Mouse (Mus musculus): ENCODE measurements around the gene Pcmt1. TPM values are rescaled to one million over a fixed set of nuclear protein-coding genes. Genes with fewer than 3 reads are reported as not detected.

Gene Pcmt1
- 94.2 and 106 TPM in 2 replicates for polyA plus RNA-seq (2015; fragmentation: Nextera tagmentation; extraction: Ambion mirVana)

DNA sequence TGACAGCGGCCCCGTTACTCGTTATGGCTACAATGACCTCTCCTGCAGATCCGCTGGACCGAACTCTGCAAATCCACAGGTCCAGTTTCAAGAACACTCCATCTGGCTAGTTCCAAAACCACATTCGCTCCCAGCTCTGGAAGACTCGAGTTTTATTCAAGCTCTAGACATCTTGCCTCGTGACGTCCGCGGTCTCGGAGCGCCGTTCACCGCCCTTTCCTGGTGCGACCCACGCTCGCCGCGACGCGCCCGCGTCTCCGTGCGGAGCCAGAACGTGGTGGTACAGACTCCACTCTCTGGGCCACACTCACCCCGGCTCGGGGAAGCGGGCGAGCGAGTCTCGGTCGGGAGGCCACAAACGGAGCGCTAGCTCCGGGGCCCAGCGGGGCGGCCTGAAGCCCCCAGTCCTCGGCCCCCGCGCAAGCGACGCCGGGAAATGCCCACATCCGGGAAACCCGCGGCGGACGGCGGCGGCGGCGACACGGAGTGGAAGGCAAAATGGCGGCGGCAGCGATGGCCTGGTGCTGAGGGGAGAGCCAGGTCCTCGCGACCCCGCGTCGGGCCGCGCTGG, at the start of gene Pcmt1, which contains the start of gene Lats1:
Gene Pcmt1, minus strand, starts transcription at position 406 of the 571 bp plus-strand sequence.
Gene Lats1, plus strand, starts transcription at position 484 of the 571 bp plus-strand sequence.
- Histone ChIP-seq H3K27ac (peak within 1 kb of the TSS; percentile 99), H3K9ac (ENCODE audit: low read depth, low read length) (peak within 1 kb of the TSS; percentile 99), H3K4me1 (replicated peaks; ENCODE audit: insufficient read depth, low read length) (peaks cover 11% of the 10 kb centered on the region), H3K36me3 (ENCODE audit: insufficient read depth, low read length) (0 out of 2 replicates have a peak, but pooled peaks cover 13% of the 10 kb centered on the region), H3K4me2 (ENCODE audit: low read length) (peak within 1 kb of the TSS; percentile 61), H3K27me3 (ENCODE audit: insufficient read depth, low read length) (no peaks in the 10 kb centered on the region), H3K4me3 (replicated peaks; ENCODE audit: low read depth, low read length) (peak within 1 kb of the TSS; percentile 94), H3K9me3 (replicated peaks; ENCODE audit: low read length) (no peaks in the 10 kb centered on the region)
- no peak for TF ChIP-seq CTCF (IDR thresholded peaks at IDR 0.05; ENCODE audit: low read depth)
- peak; percentile 90 for DNase-seq (ENCODE audit: low spot score)
- under 1% methylated on average over 65 of the region's 65 CpGs for WGBS
- peak; percentile 84 for ATAC-seq (replicated peaks; ENCODE audit: low FRiP score, low read depth)

DNA sequence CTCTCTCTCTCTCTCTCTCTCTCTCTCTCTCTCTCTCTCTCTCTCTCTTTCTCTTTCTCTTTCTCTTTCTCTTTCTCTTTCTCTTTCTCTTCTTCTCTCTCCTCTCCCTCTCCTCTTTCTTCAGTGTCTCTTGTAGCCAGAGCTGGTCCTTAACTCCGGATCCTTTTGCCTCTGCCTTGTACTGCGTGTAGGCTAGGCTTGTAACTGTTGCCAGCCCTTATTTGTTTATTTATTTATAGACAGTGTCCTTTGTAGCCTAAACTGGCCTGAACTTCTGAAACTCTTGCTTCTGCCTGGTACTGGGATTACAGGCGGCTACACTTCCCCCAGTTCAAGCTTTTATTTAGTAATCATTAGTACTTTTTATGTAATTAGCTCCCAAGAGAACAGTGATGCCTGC, 46.1 kb upstream of the Pcmt1 start:
- DNase-seq (ENCODE audit: low spot score) (peak; percentile 21), ATAC-seq (replicated peaks; ENCODE audit: low FRiP score, low read depth) (no peak)
- no peaks in the 10 kb centered on the region for H3K36me3 ChIP-seq (ENCODE audit: insufficient read depth, low read length)
- peak overlapping the region; percentile 75 for H3K4me3 ChIP-seq (replicated peaks; ENCODE audit: low read depth, low read length)
- peak overlapping the region; percentile 55 for H3K4me2 ChIP-seq (ENCODE audit: low read length)
- H3K27me3 ChIP-seq (ENCODE audit: insufficient read depth, low read length): no peaks in the 10 kb centered on the region
- no peak overlapping the region for H3K27ac ChIP-seq
- H3K4me1 ChIP-seq (replicated peaks; ENCODE audit: insufficient read depth, low read length): peaks cover 3% of the 10 kb centered on the region; the same call in 1 of the 2 replicates
- 16% methylated on average over 3 of the region's 3 CpGs for WGBS
- no peak for TF ChIP-seq CTCF (IDR thresholded peaks at IDR 0.05; ENCODE audit: low read depth)
- H3K9ac ChIP-seq (ENCODE audit: low read depth, low read length): peak overlapping the region; percentile 42; the same call in 1 of the 2 replicates
- H3K9me3 ChIP-seq (replicated peaks; ENCODE audit: low read length): no peaks in the 10 kb centered on the region

DNA sequence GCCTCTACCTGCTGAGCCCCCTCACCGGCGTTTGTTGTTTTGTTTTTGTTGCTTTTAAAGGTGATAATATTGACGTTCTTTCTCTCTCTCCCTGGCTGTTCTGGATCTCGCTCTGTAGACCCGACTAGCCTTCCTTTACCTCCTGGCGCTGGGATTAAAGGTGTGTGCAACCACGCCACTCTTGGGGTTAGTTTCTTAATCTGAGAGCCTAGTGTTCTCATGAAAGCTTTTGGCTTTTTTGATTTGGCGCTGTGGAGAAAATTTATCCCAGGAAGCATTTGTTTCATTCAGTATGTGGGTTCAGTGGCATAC, 45.5 kb upstream of the Pcmt1 start:
- TF ChIP-seq CTCF (IDR thresholded peaks at IDR 0.05; ENCODE audit: low read depth): no peak
- Histone ChIP-seq H3K4me2 (ENCODE audit: low read length) (peak overlapping the region; percentile 55), H3K9me3 (replicated peaks; ENCODE audit: low read length) (no peaks in the 10 kb centered on the region), H3K27ac (peak overlapping the region; percentile 68; the same call in 1 of the 2 replicates), H3K9ac (ENCODE audit: low read depth, low read length) (peak overlapping the region; percentile 70), H3K27me3 (ENCODE audit: insufficient read depth, low read length) (no peaks in the 10 kb centered on the region), H3K4me3 (replicated peaks; ENCODE audit: low read depth, low read length) (peak overlapping the region; percentile 75), H3K36me3 (ENCODE audit: insufficient read depth, low read length) (no peaks in the 10 kb centered on the region), H3K4me1 (replicated peaks; ENCODE audit: insufficient read depth, low read length) (peaks cover 3% of the 10 kb centered on the region; the same call in 1 of the 2 replicates)
- DNase-seq (ENCODE audit: low spot score) (no peak), ATAC-seq (replicated peaks; ENCODE audit: low FRiP score, low read depth) (no peak)
- 0% methylated on average over 8 of the region's 8 CpGs for WGBS

DNA sequence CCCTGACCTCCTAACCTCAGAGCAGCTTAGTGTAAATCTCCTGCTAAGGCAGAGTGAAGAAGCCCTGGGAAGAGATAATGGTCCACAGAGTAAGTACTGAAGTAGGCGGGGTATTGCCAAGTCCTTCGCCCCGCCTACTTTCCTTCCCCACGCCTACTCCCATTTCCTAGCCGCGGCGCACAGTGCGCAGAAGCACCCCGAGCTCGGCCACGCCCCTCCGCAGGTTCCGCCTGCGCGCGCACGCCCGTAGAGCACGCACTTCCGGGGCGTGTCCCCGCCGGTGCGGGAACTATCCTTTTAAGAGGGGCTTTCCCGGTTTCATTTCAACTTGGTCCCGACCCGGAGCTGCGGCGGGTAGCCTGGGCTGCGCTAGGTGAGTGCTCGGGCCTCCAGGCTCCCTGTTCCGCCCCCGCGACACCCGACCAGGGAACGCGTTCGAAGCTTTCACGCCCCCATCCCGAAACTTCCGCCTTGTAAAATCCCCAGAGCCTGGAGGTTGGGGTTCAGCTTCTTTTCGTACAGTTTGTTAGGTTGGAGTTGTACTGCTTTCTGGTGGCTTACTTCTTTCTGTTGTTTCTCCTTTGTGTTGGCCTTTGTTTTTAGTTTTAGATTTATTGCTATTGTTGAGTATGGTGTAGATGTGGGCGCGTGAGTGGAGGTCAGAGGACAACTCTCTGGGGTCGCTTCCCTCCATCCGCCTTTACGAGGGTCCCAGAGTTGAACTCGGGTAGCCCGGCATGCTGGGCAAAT, 45.0 kb upstream of the Pcmt1 start, which contains the start of gene Katna1:
Gene Katna1, plus strand, starts transcription at position 250 of the 750 bp plus-strand sequence.
- Histone ChIP-seq H3K4me3 (replicated peaks; ENCODE audit: low read depth, low read length) (peak within 1 kb of the TSS; percentile 75), H3K9me3 (replicated peaks; ENCODE audit: low read length) (no peaks in the 10 kb centered on the region), H3K4me2 (ENCODE audit: low read length) (peak within 1 kb of the TSS; percentile 55), H3K27me3 (ENCODE audit: insufficient read depth, low read length) (no peaks in the 10 kb centered on the region), H3K4me1 (replicated peaks; ENCODE audit: insufficient read depth, low read length) (peaks cover 3% of the 10 kb centered on the region; the same call in 1 of the 2 replicates), H3K27ac (peak within 1 kb of the TSS; percentile 68; the same call in 1 of the 2 replicates), H3K36me3 (ENCODE audit: insufficient read depth, low read length) (no peaks in the 10 kb centered on the region), H3K9ac (ENCODE audit: low read depth, low read length) (peak within 1 kb of the TSS; percentile 70)
- TF ChIP-seq CTCF (IDR thresholded peaks at IDR 0.05; ENCODE audit: low read depth): no peak
- ATAC-seq (replicated peaks; ENCODE audit: low FRiP score, low read depth): peak; percentile 99
- WGBS: under 1% methylated on average over 49 of the region's 49 CpGs
- peak; percentile 99 for DNase-seq (ENCODE audit: low spot score)

DNA sequence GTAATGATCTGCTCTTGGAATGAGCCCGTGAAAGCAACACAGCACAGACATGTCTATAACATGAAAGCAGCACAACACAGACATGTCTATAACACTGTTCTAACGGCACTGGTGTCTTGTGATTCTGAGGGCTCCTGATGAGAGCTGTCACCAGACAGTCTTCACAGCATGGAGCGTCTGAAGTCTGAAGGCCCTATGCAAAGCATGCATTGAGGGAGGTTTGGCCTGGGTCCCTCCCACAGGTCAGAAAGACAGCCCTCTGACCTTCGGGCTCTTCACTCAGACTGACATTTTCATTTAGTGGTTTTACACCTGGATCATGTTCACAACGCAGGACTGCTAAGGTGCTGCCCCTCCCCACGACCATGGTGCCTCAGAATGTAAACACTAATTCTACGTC, 34.1 kb upstream of the Pcmt1 start:
- H3K36me3 ChIP-seq (ENCODE audit: insufficient read depth, low read length): peaks cover 38% of the 10 kb centered on the region
- no peak for DNase-seq (ENCODE audit: low spot score)
- no peak overlapping the region for H3K4me3 ChIP-seq (replicated peaks; ENCODE audit: low read depth, low read length)
- no peak overlapping the region for H3K4me2 ChIP-seq (ENCODE audit: low read length)
- H3K27ac ChIP-seq: no peak overlapping the region
- TF ChIP-seq CTCF (IDR thresholded peaks at IDR 0.05; ENCODE audit: low read depth): no peak
- 48% methylated on average over 7 of the region's 7 CpGs for WGBS
- ATAC-seq (replicated peaks; ENCODE audit: low FRiP score, low read depth): no peak
- H3K27me3 ChIP-seq (ENCODE audit: insufficient read depth, low read length): no peaks in the 10 kb centered on the region
- no peaks in the 10 kb centered on the region for H3K9me3 ChIP-seq (replicated peaks; ENCODE audit: low read length)
- H3K4me1 ChIP-seq (replicated peaks; ENCODE audit: insufficient read depth, low read length): no peaks in the 10 kb centered on the region
- H3K9ac ChIP-seq (ENCODE audit: low read depth, low read length): no peak overlapping the region

DNA sequence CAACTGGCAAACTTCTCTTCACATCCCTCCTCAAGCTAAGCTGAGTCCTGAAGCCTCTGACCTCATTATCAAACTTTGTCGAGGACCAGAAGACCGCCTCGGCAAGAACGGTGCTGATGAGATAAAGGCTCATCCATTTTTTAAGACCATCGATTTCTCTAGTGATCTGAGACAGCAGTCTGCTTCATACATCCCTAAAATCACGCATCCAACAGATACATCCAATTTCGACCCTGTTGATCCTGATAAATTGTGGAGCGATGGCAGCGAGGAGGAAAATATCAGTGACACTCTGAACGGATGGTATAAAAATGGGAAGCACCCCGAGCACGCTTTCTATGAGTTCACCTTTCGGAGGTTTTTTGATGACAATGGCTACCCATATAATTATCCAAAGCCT, 31.6 kb upstream of the Pcmt1 start:
- Histone ChIP-seq H3K36me3 (ENCODE audit: insufficient read depth, low read length) (peaks cover 42% of the 10 kb centered on the region), H3K27me3 (ENCODE audit: insufficient read depth, low read length) (no peaks in the 10 kb centered on the region), H3K27ac (no peak overlapping the region), H3K4me2 (ENCODE audit: low read length) (no peak overlapping the region), H3K9ac (ENCODE audit: low read depth, low read length) (no peak overlapping the region), H3K9me3 (replicated peaks; ENCODE audit: low read length) (no peaks in the 10 kb centered on the region), H3K4me3 (replicated peaks; ENCODE audit: low read depth, low read length) (no peak overlapping the region), H3K4me1 (replicated peaks; ENCODE audit: insufficient read depth, low read length) (no peaks in the 10 kb centered on the region)
- no peak for TF ChIP-seq CTCF (IDR thresholded peaks at IDR 0.05; ENCODE audit: low read depth)
- ATAC-seq (replicated peaks; ENCODE audit: low FRiP score, low read depth): no peak
- WGBS: 94% methylated on average over 13 of the region's 13 CpGs
- no peak for DNase-seq (ENCODE audit: low spot score)

Measured in kidney, postnatal 0 days (tissue).